Mouse (Mus musculus): ENCODE results near the gene Fer. TPM values are rescaled to one million over a fixed set of nuclear protein-coding genes. Genes with fewer than 3 reads are reported as not detected.
A peak's percentile ranks its signal among the peaks of the same experiment; 100 is the strongest.

The Fer gene
- polyA plus RNA-seq, 1 experiment from 2014 or later, result 23.5 TPM

DNA sequence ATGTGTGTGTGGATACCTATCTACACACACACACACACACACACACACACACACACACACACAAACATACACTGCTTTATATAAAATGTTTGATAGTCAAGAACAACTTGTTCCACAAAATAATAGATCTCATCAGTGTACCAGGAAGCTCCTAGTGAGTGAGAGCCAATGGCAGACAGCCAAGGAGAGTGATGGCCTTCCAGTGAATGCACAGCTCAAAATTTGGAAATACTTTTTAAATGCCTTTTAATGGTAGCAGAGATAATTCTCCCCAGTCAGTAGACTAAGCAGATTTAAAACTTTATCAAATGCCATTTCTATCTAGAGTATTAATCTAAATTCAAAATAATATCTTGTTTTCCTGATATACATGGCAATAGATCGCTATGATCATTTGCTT is 133.1 kb downstream of the Fer start:
- no peak for ATAC-seq
- Histone ChIP-seq H3K27me3 (replicated peaks) (no peaks in the 10 kb centered on the region), H3K9ac (no peak overlapping the region), H3K9me3 (no peaks in the 10 kb centered on the region), H3K4me3 (replicated peaks) (no peak overlapping the region), H3K36me3 (no peaks in the 10 kb centered on the region), H3K4me2 (replicated peaks) (no peak overlapping the region), H3K27ac (no peak overlapping the region), H3K4me1 (replicated peaks) (no peaks in the 10 kb centered on the region)
- WGBS, result 95% methylated on average over 1 of the region's 1 CpGs

DNA sequence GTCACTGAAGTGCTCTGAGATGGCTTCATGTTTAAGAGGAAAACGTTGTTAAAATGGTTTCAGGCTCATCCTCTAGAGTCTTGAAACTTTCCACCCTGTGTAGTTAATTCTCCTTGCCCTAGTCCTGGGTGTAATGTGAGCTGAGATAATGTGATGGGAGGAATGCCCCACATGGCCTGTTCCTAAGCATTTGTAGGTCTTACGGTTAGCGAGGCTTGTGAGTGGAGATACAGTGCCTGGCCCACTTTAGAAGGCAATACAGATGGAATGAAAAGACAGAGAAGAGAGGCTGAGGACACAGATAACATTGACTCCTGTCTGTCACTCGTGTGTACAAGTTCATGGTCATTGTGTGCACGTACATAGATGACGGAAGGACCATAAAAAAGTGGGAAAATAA is 134.8 kb downstream of the Fer start:
- Histone ChIP-seq H3K27ac (no peak overlapping the region), H3K4me2 (replicated peaks) (no peak overlapping the region), H3K9me3 (no peaks in the 10 kb centered on the region), H3K4me1 (replicated peaks) (no peaks in the 10 kb centered on the region), H3K9ac (no peak overlapping the region), H3K36me3 (no peaks in the 10 kb centered on the region), H3K4me3 (replicated peaks) (no peak overlapping the region), H3K27me3 (replicated peaks) (no peaks in the 10 kb centered on the region)
- no peak for ATAC-seq
- WGBS, result 88% methylated on average over 6 of the region's 6 CpGs

DNA sequence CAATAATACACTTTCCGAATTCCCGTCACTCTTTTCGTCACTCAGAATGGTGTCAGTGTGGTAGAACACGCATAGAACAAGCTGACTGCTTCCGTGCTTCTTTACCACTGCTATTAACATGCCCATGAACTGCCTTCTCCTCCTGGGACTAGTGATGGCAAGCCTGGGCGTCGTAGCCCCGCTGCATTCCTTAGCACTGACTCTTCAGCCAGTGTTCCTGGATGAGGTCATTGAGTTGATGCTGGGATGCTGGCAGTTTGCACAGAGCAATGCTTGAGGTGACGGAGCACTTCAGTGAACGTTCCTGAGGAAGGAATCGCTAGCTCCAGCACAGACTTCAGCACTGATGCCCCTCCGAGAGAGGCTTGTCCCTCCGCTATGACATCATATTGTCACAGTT is 140.6 kb downstream of the Fer start:
- no peaks in the 10 kb centered on the region for H3K4me1 ChIP-seq (replicated peaks)

DNA sequence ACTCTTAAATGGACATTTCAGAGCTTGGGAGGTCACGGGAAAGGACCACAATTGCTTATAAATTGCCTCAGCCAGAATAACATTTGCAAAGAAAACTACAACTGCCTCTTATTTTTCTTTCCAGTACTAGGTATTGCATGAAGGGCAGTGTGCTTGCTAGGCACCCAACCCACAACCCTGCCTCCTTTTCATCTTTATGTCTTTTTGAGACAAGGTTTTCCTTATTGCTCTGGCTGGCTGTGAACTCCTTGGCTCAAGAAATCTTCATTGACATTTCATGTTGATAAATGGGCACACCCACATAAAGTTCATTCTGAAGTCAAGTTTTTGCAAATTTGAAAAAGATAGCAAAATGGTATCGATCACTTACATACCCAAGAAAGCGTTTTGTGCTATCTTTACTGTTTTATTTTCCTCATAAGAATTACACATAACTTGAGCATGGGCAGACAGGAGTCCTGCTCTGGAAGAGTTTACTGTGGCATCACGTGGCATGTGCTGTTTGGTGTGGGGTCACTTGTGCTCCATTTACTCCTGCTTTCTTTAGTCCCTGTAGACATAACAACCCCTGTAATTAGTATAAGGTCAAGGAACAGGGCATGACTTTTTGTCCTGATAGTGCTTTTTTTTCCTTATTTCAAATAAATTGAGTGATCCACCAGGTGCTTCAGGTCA is 142.8 kb downstream of the Fer start:
- Histone ChIP-seq H3K9me3 (no peaks in the 10 kb centered on the region), H3K36me3 (no peaks in the 10 kb centered on the region), H3K4me2 (replicated peaks) (no peak overlapping the region), H3K27me3 (replicated peaks) (no peaks in the 10 kb centered on the region), H3K27ac (no peak overlapping the region), H3K9ac (no peak overlapping the region), H3K4me3 (replicated peaks) (no peak overlapping the region), H3K4me1 (replicated peaks) (no peaks in the 10 kb centered on the region)
- WGBS, result 68% methylated on average over 4 of the region's 4 CpGs
- ATAC-seq, result peak; percentile 82

More for the DNA sequence above, 140.6 kb downstream of the Fer start:
- H3K9me3 ChIP-seq, result no peaks in the 10 kb centered on the region
- H3K36me3 ChIP-seq, result no peaks in the 10 kb centered on the region
- H3K27me3 ChIP-seq (replicated peaks), result no peaks in the 10 kb centered on the region
- ATAC-seq, result peak; percentile 61
- H3K4me2 ChIP-seq (replicated peaks), result no peak overlapping the region
- H3K4me3 ChIP-seq (replicated peaks), result no peak overlapping the region
- 67% methylated on average over 13 of the region's 13 CpGs for WGBS
- H3K9ac ChIP-seq, result no peak overlapping the region
- H3K27ac ChIP-seq, result no peak overlapping the region

DNA sequence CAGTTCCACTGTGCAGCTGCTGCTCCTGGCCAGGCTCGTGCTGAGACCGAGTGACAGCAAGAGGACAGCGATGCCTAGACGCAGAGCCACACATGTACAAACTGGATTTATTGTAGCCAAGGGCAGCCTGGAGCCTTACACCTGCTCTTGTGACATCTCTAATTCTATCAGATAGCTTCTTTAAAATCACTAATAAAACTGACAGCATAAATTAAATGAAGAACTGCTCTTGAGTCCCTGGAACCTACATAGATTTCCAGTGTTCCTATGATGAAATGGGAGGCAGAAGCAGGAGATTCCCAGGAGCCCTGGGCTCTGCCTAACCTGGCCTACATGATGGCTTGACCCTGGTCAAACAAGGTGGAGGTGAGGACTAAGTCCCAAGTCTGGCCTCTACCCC is 153.7 kb downstream of the Fer start:
- no peaks in the 10 kb centered on the region for H3K4me1 ChIP-seq (replicated peaks)
- no peak overlapping the region for H3K4me3 ChIP-seq (replicated peaks)
- H3K9ac ChIP-seq, result no peak overlapping the region
- 84% methylated on average over 4 of the region's 4 CpGs for WGBS
- no peaks in the 10 kb centered on the region for H3K36me3 ChIP-seq
- no peak for ATAC-seq
- H3K9me3 ChIP-seq, result no peaks in the 10 kb centered on the region
- H3K27ac ChIP-seq, result no peak overlapping the region
- H3K4me2 ChIP-seq (replicated peaks), result no peak overlapping the region
- H3K27me3 ChIP-seq (replicated peaks), result no peaks in the 10 kb centered on the region

DNA sequence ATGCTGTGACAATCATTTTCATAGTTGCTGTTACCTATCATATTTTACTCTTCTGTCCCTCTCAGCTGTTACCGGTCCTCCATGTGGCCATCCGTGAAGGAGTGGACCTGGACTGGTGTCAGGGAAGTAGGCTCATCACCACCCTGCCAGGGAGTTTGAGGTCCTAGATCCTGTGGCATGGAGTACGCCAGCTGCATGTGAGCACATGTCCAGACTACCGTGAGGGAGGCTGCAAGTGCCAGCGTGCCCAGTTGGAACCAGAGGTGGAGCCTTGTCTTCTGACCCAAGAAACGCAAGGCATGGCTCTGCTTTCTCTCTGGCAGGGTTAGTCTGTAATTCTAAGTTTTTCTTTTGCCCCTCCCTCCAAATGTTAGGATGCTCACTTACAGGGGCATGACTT is 155.4 kb downstream of the Fer start:
- no peak for ATAC-seq
- no peaks in the 10 kb centered on the region for H3K4me1 ChIP-seq (replicated peaks)
- H3K27ac ChIP-seq, result no peak overlapping the region
- H3K4me3 ChIP-seq (replicated peaks), result no peak overlapping the region
- no peaks in the 10 kb centered on the region for H3K27me3 ChIP-seq (replicated peaks)
- H3K4me2 ChIP-seq (replicated peaks), result no peak overlapping the region
- H3K9me3 ChIP-seq, result no peaks in the 10 kb centered on the region
- WGBS, result 92% methylated on average over 6 of the region's 6 CpGs
- no peak overlapping the region for H3K9ac ChIP-seq
- H3K36me3 ChIP-seq, result no peaks in the 10 kb centered on the region

DNA sequence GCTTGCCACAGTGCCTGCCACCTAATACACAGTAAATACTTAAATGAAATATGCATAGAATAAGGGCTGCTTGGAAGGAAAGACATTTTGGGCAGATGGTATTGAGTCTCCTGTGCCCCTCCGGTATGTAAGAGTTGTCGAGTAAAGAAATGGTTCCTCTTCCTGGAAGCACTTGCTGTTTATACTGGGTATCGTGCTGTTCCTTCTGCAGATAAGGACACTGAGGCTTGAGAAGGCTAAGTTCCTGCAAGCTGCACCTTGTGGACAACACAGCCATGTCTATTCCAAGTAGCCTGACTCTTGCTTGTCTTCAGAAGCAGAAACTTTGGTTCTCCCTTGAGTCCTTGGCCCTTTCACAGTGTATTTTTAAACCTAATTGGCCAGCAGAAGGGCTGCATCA is 156.0 kb downstream of the Fer start:
- ATAC-seq, result no peak
- Histone ChIP-seq H3K4me2 (replicated peaks) (no peak overlapping the region), H3K27ac (no peak overlapping the region), H3K27me3 (replicated peaks) (no peaks in the 10 kb centered on the region), H3K9ac (no peak overlapping the region), H3K9me3 (no peaks in the 10 kb centered on the region), H3K36me3 (no peaks in the 10 kb centered on the region), H3K4me1 (replicated peaks) (no peaks in the 10 kb centered on the region), H3K4me3 (replicated peaks) (no peak overlapping the region)
- WGBS, result 80% methylated on average over 3 of the region's 3 CpGs

DNA sequence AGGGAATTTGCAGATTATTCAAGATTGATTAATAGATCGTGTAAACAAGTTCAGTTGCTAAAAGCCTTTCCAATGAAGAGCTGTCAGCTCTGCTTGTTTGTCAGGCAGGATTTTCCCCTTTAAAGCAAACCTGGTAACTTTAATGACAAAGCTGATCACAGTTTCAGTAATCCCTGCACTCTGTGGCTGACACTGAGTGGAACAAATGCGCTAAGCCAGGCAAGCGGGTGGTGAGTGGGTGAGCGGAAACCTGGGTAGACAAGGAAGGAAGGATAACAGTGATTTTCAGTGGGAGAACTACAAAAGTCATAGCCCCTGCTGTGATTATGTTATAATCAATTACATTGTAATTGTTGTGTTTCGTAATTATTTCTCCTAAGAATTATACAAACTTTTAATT is 156.8 kb downstream of the Fer start:
- H3K27me3 ChIP-seq (replicated peaks), result no peaks in the 10 kb centered on the region
- ATAC-seq, result no peak
- 77% methylated on average over 5 of the region's 5 CpGs for WGBS
- no peak overlapping the region for H3K4me3 ChIP-seq (replicated peaks)
- H3K27ac ChIP-seq, result no peak overlapping the region
- no peaks in the 10 kb centered on the region for H3K36me3 ChIP-seq
- H3K4me1 ChIP-seq (replicated peaks), result no peaks in the 10 kb centered on the region
- H3K9ac ChIP-seq, result no peak overlapping the region
- H3K4me2 ChIP-seq (replicated peaks), result no peak overlapping the region
- H3K9me3 ChIP-seq, result no peaks in the 10 kb centered on the region

DNA sequence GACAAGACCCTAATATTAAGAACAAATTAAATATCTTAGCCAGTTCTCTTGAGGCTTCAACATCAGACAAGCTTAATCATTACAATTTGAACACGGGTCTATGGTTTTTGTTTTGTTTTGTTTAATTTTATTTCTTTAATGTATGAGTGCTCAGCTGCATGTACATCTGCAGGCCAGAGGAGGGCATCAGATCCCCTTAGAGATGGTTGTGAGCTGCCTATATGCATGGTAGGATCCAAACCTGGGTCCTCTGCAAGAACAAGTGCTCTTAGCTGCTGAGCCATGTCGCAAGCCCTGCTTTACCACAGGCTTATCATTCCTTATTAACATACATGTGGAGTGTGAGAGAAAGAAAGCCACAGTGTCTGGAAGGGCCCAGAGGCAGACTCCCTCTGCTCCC is 163.6 kb downstream of the Fer start:
- Histone ChIP-seq H3K4me1 (replicated peaks) (no peaks in the 10 kb centered on the region), H3K4me3 (replicated peaks) (no peak overlapping the region), H3K27ac (no peak overlapping the region), H3K9me3 (no peaks in the 10 kb centered on the region), H3K4me2 (replicated peaks) (no peak overlapping the region), H3K27me3 (replicated peaks) (no peaks in the 10 kb centered on the region), H3K36me3 (no peaks in the 10 kb centered on the region), H3K9ac (no peak overlapping the region)
- 70% methylated on average over 2 of the region's 2 CpGs for WGBS
- no peak for ATAC-seq

DNA sequence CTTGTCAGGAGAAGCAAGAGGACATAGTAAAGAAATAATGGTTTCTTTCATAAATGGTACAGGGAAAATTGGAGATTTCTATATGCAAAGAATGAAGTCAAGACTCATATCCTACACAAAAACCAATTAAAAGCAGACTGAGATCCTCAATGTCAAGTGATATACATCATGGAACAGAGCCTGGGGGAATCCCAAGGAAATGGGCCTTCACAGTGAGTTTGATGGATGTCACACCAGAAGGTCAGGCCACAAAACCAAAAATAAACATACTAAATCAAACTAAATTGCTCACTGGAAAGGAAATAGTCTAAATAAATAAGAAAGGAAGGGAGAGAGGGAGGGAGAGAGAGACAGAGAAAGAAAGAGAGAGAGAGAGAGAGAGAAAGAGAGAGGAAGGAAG is 178.9 kb downstream of the Fer start:
- no peak overlapping the region for H3K4me2 ChIP-seq (replicated peaks)

DNA sequence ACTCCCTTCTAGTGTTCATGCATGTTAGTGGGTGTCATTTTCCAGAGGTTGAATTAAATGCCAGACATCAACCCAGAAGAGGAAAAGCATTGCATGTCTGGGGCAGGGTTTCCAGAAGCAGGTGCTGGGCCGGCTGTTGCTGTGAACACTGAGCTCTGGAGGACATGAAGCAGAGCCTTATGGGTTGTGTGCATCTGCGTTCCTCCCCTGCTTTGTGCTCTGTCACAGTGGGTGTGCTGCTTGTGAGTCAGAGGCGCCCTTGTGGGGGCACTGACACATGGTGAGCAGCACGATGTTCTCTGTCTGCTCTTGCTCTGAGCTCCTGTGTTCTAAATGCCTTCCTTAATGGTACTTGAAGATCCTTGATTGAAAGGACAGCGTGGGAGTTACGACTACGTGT is 182.5 kb downstream of the Fer start:
- H3K27me3 ChIP-seq (replicated peaks), result no peaks in the 10 kb centered on the region
- WGBS, result 68% methylated on average over 7 of the region's 7 CpGs
- no peak for ATAC-seq

More for the DNA sequence above, 178.9 kb downstream of the Fer start:
- no peak overlapping the region for H3K9ac ChIP-seq
- ATAC-seq, result no peak
- no peaks in the 10 kb centered on the region for H3K27me3 ChIP-seq (replicated peaks)
- no peaks in the 10 kb centered on the region for H3K36me3 ChIP-seq
- H3K9me3 ChIP-seq, result no peaks in the 10 kb centered on the region
- no peak overlapping the region for H3K27ac ChIP-seq
- no peak overlapping the region for H3K4me3 ChIP-seq (replicated peaks)
- H3K4me1 ChIP-seq (replicated peaks), result no peaks in the 10 kb centered on the region

DNA sequence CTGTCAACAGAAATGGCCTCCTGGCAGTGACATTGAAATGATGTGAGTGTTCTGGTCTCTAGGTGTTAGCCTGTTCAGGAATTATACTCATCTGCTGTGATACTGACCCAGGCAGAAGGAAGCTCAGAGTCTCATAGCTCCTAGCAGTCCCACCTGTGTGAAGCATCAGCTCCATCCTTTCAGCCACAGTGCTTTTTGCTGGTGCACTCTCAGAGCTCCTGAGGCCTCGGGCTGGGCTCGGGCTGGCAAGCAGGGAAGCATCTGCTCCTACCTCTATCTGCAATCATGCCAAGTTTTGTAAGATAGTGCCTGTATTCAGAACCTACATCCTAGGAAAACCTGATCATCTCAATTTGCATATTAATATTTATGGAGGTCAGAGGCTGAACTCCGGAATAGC is 183.7 kb downstream of the Fer start:
- Histone ChIP-seq H3K4me2 (replicated peaks) (no peak overlapping the region), H3K27me3 (replicated peaks) (no peaks in the 10 kb centered on the region), H3K4me3 (replicated peaks) (no peak overlapping the region), H3K4me1 (replicated peaks) (no peaks in the 10 kb centered on the region), H3K27ac (no peak overlapping the region), H3K9me3 (no peaks in the 10 kb centered on the region), H3K36me3 (no peaks in the 10 kb centered on the region), H3K9ac (no peak overlapping the region)
- no peak for ATAC-seq
- 90% methylated on average over 3 of the region's 3 CpGs for WGBS

More for the DNA sequence above, 182.5 kb downstream of the Fer start:
- H3K9ac ChIP-seq, result no peak overlapping the region
- H3K27ac ChIP-seq, result no peak overlapping the region
- H3K9me3 ChIP-seq, result no peaks in the 10 kb centered on the region
- H3K4me2 ChIP-seq (replicated peaks), result no peak overlapping the region
- no peaks in the 10 kb centered on the region for H3K4me1 ChIP-seq (replicated peaks)
- H3K36me3 ChIP-seq, result no peaks in the 10 kb centered on the region
- H3K4me3 ChIP-seq (replicated peaks), result no peak overlapping the region

DNA sequence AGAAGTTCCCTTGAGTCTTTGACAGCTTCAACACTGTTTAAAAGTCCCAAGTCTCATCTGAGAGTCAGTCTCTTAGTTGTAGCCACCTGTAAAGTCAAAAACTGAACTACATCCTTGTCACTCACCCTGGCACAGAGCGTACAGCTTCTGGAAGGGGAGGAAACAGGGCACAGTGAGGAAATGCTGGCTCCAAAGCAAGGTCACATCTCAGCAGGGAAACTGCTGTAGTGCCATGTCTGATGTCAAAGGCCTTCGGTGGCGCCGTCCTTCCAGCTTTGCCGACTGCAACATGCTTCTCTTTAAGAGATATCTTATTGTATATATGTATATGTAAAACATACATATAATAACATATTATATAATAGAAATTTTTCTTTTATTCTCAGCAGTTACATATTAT is 188.0 kb downstream of the Fer start:
- Histone ChIP-seq H3K36me3 (no peaks in the 10 kb centered on the region), H3K4me1 (replicated peaks) (no peaks in the 10 kb centered on the region), H3K4me3 (replicated peaks) (no peak overlapping the region), H3K27me3 (replicated peaks) (no peaks in the 10 kb centered on the region), H3K9me3 (no peaks in the 10 kb centered on the region), H3K9ac (no peak overlapping the region), H3K4me2 (replicated peaks) (no peak overlapping the region), H3K27ac (no peak overlapping the region)
- no peak for ATAC-seq
- 86% methylated on average over 5 of the region's 5 CpGs for WGBS
